Mouse (Mus musculus): ENCODE data around the gene Arl1.
"Not testable (repeated sequence)": the region's sequence is repeated elsewhere in the genome, so short reads cannot be mapped to it uniquely, and the experiment has no call there.

Gene Arl1

GRCm38 (mm10) chr10:88730571-88731495 lies at the start of gene Arl1:
Arl1 (plus strand) TSS chr10:88730858.
- peak; percentile 89 for DNase-seq

GRCm38 (mm10) chr10:88682904-88683563 lies 47.6 kb upstream of the Arl1 start:
- no peak for DNase-seq

DNA sequence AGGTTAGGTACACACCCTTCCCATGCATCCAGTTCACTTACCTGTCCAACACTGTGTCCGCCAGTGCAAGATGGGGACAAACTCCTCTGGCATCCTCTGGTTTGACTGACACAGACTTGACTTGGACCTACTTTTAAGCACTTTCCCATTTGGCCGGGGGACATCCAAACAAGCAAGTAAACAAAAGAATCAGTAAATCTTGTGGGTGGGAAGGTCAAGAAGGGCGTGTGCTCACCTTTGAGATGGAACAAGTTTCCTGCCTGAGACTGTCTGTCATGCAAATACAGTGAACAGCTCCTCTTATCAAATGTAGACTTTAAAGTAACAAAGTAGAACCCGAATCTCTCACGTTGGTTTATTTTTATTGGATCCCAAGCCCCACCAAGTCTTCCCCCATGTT lies 45.7 kb upstream of the Arl1 start, which contains the start of gene Spic:
TSS of gene Spic (minus strand) at position 91 of the 400 bp plus-strand sequence.
- DNase-seq = no peak

- DNase-seq = no peak
These were observed 29.7 kb upstream of the Arl1 start for GRCm38 (mm10) chr10:88700938-88701337.

GRCm38 (mm10) chr10:88708671-88709523 lies 21.8 kb upstream of the Arl1 start:
- DNase-seq = no peak

DNA sequence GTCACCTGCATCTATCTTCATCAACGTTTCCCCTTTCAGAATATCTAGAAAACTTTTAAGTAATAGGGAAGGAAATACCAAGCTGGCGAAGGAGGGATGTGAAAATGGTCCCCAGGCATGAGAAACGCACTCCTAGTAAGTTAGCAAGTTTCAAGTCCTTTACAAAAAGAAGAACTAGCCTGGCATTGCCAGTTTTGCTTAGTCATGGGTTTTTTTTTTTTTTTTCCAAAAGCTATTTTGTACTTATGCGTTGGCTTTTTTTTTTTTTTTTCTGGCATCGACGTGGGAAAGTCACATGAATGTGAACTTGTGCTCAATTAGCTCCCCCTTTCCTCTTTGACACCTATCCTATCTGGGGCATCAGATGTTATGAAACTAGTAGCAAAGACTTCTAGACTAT lies 18.3 kb upstream of the Arl1 start:
- no peak for DNase-seq

DNA sequence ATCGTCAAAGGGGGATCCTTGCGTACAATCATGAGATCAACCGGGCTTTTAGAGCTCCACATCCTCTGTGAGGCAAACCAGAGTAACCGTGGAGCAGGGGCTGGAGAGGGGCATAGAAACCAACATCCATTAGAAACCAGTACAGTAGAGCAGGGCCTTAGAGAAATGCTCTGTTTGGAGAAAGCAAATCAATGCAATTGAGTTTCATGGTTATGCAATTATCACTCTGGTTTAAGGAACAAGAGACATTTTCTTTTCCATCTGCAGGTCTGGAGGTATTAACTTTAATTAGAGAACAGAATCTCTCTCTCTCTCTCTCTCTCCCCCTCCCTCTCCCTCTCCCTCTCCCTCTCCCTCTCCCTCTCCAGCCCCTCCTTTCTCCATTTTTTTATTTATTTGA lies 15.9 kb upstream of the Arl1 start:
- DNase-seq = no peak

GRCm38 (mm10) chr10:88715621-88716020 lies 15.0 kb upstream of the Arl1 start:
- DNase-seq = no peak

DNA sequence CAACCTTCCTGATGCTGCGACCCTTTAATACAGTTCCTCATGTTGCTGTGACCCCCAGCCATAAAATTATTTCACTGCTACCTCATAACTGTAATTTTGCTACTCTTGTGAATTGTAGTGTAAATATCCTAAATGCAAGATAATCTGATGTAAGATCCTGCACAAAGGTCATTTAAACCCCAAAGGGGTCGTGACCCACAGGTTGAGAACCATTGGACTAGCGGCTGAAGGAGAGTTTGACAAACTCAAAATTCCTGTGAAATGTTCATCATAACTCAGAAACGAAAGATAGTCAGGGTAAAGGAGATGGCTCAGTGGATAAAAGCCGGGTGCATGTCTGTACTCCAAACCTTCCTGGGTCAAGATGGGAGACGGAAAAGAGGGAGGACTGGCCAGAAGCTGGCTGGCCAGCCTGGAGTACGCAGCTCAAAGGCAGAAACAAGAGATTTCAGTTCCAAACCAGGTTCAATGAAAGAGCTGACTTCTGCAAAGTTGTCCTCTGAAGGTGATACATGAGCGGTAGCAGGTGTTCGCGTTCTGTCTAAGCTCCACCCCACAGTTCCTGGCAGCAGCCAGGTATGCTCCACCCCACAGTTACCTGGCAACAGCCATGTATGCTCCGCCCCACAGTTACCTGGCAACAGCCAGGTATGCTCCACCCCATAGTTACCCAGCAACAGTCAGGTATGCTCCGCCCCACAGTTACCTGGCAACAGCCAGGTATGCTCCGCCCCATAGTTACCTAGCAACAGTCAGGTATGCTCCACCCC lies 13.5 kb upstream of the Arl1 start:
- DNase-seq = no peak

GRCm38 (mm10) chr10:88717756-88718025 lies 13.0 kb upstream of the Arl1 start:
- no peak for DNase-seq

- no peak for DNase-seq
These were observed 11.0 kb upstream of the Arl1 start for GRCm38 (mm10) chr10:88719618-88720017.

DNA sequence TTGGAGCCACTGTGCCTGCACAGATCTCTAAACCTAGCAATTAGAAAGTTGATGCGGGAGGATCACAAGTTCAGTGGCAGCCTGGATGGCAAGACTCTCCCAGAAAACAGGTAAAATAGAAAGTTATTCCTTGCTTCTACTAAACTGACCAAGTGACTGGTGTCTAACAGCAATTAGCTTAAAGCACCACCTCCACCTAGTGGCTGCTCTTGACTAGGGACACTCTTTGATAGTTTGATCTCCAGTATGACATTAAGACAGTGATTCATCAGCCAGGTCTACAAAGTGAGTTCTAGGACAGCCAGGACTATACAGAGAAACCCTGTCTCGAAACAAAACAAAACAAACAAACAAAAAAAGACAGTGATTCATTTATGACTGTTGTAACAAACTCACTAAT lies 5.3 kb upstream of the Arl1 start:
- peak; percentile 12 for DNase-seq

GRCm38 (mm10) chr10:88727128-88727527 lies 3.5 kb upstream of the Arl1 start:
- peak; percentile 26 for DNase-seq

DNA sequence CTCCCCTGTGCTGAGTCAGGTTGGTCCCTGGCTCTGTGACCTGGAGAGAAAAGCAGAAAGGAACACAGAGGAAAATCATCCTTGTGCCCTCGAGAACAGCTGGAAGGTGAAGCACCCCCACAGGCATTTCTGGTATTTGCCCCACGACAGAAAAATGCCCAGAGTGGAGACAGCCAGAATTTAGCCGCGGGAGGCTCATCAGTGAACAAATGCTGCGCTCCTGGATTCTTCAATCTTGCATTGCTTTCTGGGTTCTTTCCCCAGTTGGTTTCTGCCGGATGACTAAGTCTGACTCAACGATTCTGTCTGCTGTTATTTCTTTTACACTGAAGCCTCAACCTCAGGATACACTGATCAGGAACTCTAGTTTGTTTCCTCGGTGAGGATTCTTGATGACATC lies 2.5 kb upstream of the Arl1 start:
- DNase-seq = no peak

DNA sequence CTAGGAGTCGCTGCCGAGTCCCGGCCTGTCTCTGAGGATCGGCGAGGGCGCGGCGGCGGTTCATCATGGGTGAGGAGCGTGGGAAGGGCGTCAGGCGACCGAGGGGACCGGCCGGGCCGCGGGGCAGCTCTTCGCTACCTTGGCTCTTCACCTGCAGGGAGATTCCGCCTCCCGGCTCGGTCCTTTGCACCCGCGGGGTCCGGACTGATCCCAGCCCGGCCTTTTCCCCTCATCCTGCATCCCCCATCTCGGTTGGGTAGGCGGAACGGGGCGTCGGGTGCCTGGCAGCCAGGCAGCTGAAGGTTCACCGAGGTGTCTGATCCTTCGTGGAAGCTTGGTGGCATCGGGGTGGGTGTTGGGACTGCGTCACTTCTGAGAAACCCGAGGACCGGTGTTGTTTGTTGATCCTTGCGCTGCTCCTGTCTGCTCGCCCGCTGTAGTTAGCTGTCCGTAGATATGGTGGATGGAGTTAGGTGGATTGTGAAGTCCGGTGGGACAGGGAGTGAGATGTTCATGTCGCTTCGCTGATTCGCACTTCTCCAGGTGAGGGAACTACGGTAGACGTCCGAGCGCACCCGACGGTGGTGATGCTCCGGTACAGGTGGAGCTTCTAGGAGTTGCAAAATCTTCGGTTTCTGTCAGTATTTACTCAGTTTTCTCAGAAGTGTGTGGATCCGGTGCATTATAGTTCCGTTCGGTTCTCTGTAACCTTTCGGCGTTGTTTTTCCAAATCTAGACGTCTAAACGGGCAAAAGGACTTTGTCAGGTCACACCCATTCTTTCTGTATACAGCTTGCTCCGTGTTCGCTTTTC lies 1.0 kb downstream of the Arl1 start:
- no peak for DNase-seq

- no peak for DNase-seq
These were observed 1.6 kb downstream of the Arl1 start for GRCm38 (mm10) chr10:88732309-88732622.

DNA sequence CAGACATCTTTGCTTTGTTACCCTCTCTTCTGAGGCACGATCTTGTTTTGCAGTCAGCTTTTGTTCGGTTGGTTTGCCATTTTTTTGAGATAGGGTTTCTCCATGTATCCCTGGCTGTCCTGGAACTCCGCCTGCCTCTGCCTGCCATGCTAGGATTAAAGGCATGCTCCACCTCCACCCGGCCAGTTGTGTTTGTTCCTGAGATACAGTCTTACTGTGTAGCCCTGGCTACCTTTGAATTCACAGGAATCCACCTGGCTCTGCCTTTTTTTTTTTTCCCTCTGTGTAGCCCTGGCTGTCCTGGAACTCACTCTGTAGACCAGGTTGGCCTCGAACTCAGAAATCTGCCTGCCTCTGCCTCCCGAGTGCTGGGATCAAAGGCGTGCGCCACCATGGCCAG lies 8.4 kb downstream of the Arl1 start:
- DNase-seq = not testable (repeated sequence)

GRCm38 (mm10) chr10:88739818-88740217 lies 9.2 kb downstream of the Arl1 start:
- DNase-seq = no peak

- no peak for DNase-seq
These were observed 10.1 kb downstream of the Arl1 start for GRCm38 (mm10) chr10:88740781-88741180.

- no peak for DNase-seq
These were observed 10.8 kb downstream of the Arl1 start for GRCm38 (mm10) chr10:88741426-88741825.

GRCm38 (mm10) chr10:88761524-88762212 lies 31.0 kb downstream of the Arl1 start:
- no peak for DNase-seq
